Mouse (Mus musculus) kidney, embryonic 16.5 days (tissue): ENCODE measurements around the gene Ramac. TPM values are rescaled to one million over a fixed set of nuclear protein-coding genes. Genes with fewer than 3 reads are reported as not detected.
A peak's percentile ranks its signal among the peaks of the same experiment; 100 is the strongest.

Experiments used
- ATAC-seq: fragments of 200-750 bp; cut with Nextera tagmentation; 2 replicates; pipeline ENCODE4 v1.8.0; 2017; ENCODE audit warnings: moderate TSS enrichment; ENCODE audit not compliant: low FRiP score, low TSS enrichment
- H3K27ac ChIP-seq: fragments of 300-500 bp; sonication (generic); 2 replicates; pipeline ENCODE4 v1.5.1; 2014; ENCODE audit warnings: low read length
- H3K27me3 ChIP-seq: fragments of 300-500 bp; sonication (generic); 2 replicates; pipeline ENCODE4 v1.6.1; 2014; ENCODE audit warnings: low read length, control low read depth, mixed read lengths; ENCODE audit not compliant: insufficient read depth
- H3K36me3 ChIP-seq: fragments of 300-500 bp; sonication (generic); 2 replicates; pipeline ENCODE4 v1.6.1; 2014; ENCODE audit warnings: low read length, control low read depth, mixed read lengths; ENCODE audit not compliant: insufficient read depth
- H3K4me1 ChIP-seq: fragments of 300-500 bp; sonication (generic); 2 replicates; pipeline ENCODE4 v1.6.1; 2014; ENCODE audit warnings: low read length, control low read depth, mixed read lengths; ENCODE audit not compliant: insufficient read depth
- H3K4me2 ChIP-seq: fragments of 300-500 bp; sonication (generic); replicated peaks from 2 replicates; pipeline ENCODE4 v1.6.1; 2014; ENCODE audit warnings: low read depth, low read length
- H3K4me3 ChIP-seq: fragments of 300-500 bp; sonication (generic); 2 replicates; pipeline ENCODE4 v1.5.1; 2014; ENCODE audit warnings: mild to moderate bottlenecking, low read length
- H3K9ac ChIP-seq: fragments of 300-500 bp; sonication (generic); replicated peaks from 2 replicates; pipeline ENCODE4 v1.6.1; 2014; ENCODE audit warnings: low read length
- H3K9me3 ChIP-seq: fragments of 300-500 bp; sonication (generic); 2 replicates; pipeline ENCODE4 v1.6.1; 2016; ENCODE audit warnings: low read length, control low read depth
- WGBS: fragments of 180-500 bp; shearing (Covaris S2); extraction: QIAGEN DNeasy Blood & Tissue Kit; methylation state at CpG from one replicate; pipeline ENCODE4 v1.1.7; 2014; 5-methylcytosine and 5-hydroxymethylcytosine counted together
- polyA plus RNA-seq: library from polyadenylated mRNA; unstranded; fragments of >200 nt; fragmentation: Nextera tagmentation; extraction: Ambion mirVana; gene quantifications from 2 replicates; pipeline ENCODE4 v1.2.1, GENCODE M21; 2015

The Ramac gene
- 125 and 139 TPM in 2 replicates for polyA plus RNA-seq

GRCm38 (mm10) chr7:81762180-81763109 is at the start of gene Ramac:
Gene Ramac, plus strand, starts transcription at chr7:81762925.
- peak within 1 kb of the TSS; percentile 94 for H3K9ac ChIP-seq
- H3K4me1 ChIP-seq = peaks cover 15% of the 10 kb centered on the region
- no peaks in the 10 kb centered on the region for H3K9me3 ChIP-seq
- ATAC-seq = peak; percentile 99
- no peaks in the 10 kb centered on the region for H3K27me3 ChIP-seq
- H3K27ac ChIP-seq = peak within 1 kb of the TSS; percentile 83
- under 1% methylated on average over 56 of the region's 56 CpGs for WGBS
- peak within 1 kb of the TSS; percentile 91 for H3K4me3 ChIP-seq
- H3K4me2 ChIP-seq = peak within 1 kb of the TSS; percentile 89
- H3K36me3 ChIP-seq = no peaks in the 10 kb centered on the region

- 76% methylated on average over 1 of the region's 1 CpGs for whole genome bisulfite sequencing
- no peaks in the 10 kb centered on the region for H3K9me3 ChIP-seq
- H3K36me3 ChIP-seq = no peaks in the 10 kb centered on the region
- no peak overlapping the region for H3K9ac ChIP-seq
- no peak overlapping the region for H3K4me3 ChIP-seq
- H3K4me1 ChIP-seq = peaks cover 5% of the 10 kb centered on the region; the same call in 1 of the 2 replicates
- no peaks in the 10 kb centered on the region for H3K27me3 ChIP-seq
- H3K27ac ChIP-seq = no peak overlapping the region
- no peak for ATAC-seq
- no peak overlapping the region for H3K4me2 ChIP-seq
These were observed 44.1 kb upstream of the Ramac start for GRCm38 (mm10) chr7:81718657-81719056.

- H3K36me3 ChIP-seq = no peaks in the 10 kb centered on the region
- H3K4me3 ChIP-seq = no peak overlapping the region
- no peak overlapping the region for H3K4me2 ChIP-seq
- peaks cover 5% of the 10 kb centered on the region; the same call in 1 of the 2 replicates for H3K4me1 ChIP-seq
- no peak overlapping the region for H3K9ac ChIP-seq
- H3K27ac ChIP-seq = no peak overlapping the region
- no peaks in the 10 kb centered on the region for H3K9me3 ChIP-seq
- H3K27me3 ChIP-seq = no peaks in the 10 kb centered on the region
- ATAC-seq = no peak
- 86% methylated on average over 1 of the region's 1 CpGs for WGBS
These were observed 43.5 kb upstream of the Ramac start for GRCm38 (mm10) chr7:81719216-81719661.

- H3K27me3 ChIP-seq = no peaks in the 10 kb centered on the region
- 70% methylated on average over 5 of the region's 5 CpGs for WGBS
- H3K4me1 ChIP-seq = peaks cover 5% of the 10 kb centered on the region; the same call in 1 of the 2 replicates
- H3K9me3 ChIP-seq = no peaks in the 10 kb centered on the region
- no peaks in the 10 kb centered on the region for H3K36me3 ChIP-seq
- H3K9ac ChIP-seq = 0 out of 2 replicates have a peak overlapping the region, but pooled peaks have one; percentile 14
- H3K4me2 ChIP-seq = no peak overlapping the region
- no peak overlapping the region for H3K4me3 ChIP-seq
- no peak for ATAC-seq
- H3K27ac ChIP-seq = peak overlapping the region; percentile 19; the same call in 1 of the 2 replicates
These were observed 41.5 kb upstream of the Ramac start for GRCm38 (mm10) chr7:81721271-81721670.

GRCm38 (mm10) chr7:81723851-81724250 is 38.9 kb upstream of the Ramac start:
- Histone ChIP-seq H3K9me3 (no peaks in the 10 kb centered on the region), H3K4me2 (no peak overlapping the region), H3K27ac (no peak overlapping the region), H3K4me1 (peaks cover 10% of the 10 kb centered on the region; the same call in 1 of the 2 replicates), H3K36me3 (no peaks in the 10 kb centered on the region), H3K27me3 (no peaks in the 10 kb centered on the region), H3K9ac (no peak overlapping the region), H3K4me3 (no peak overlapping the region)
- 92% methylated on average over 10 of the region's 10 CpGs for WGBS
- ATAC-seq = no peak

GRCm38 (mm10) chr7:81725986-81726727 is 36.6 kb upstream of the Ramac start:
- no peaks in the 10 kb centered on the region for H3K9me3 ChIP-seq
- no peak overlapping the region for H3K4me2 ChIP-seq
- WGBS = 62% methylated on average over 18 of the region's 18 CpGs
- H3K27me3 ChIP-seq = no peaks in the 10 kb centered on the region
- ATAC-seq = no peak
- H3K4me3 ChIP-seq = no peak overlapping the region
- no peak overlapping the region for H3K27ac ChIP-seq
- peaks cover 6% of the 10 kb centered on the region; the same call in 1 of the 2 replicates for H3K4me1 ChIP-seq
- no peak overlapping the region for H3K9ac ChIP-seq
- no peaks in the 10 kb centered on the region for H3K36me3 ChIP-seq

GRCm38 (mm10) chr7:81726728-81727005 is 36.1 kb upstream of the Ramac start:
- no peaks in the 10 kb centered on the region for H3K27me3 ChIP-seq

GRCm38 (mm10) chr7:81727716-81728115 is 35.0 kb upstream of the Ramac start:
- H3K4me2 ChIP-seq = no peak overlapping the region
- 0 out of 2 replicates have a peak, but pooled peaks cover 4% of the 10 kb centered on the region for H3K4me1 ChIP-seq
- no peaks in the 10 kb centered on the region for H3K27me3 ChIP-seq
- 61% methylated on average over 9 of the region's 9 CpGs for WGBS
- no peaks in the 10 kb centered on the region for H3K36me3 ChIP-seq
- no peak for ATAC-seq
- no peak overlapping the region for H3K4me3 ChIP-seq
- H3K27ac ChIP-seq = no peak overlapping the region
- H3K9ac ChIP-seq = no peak overlapping the region
- no peaks in the 10 kb centered on the region for H3K9me3 ChIP-seq

More at GRCm38 (mm10) chr7:81726728-81727005, 36.1 kb upstream of the Ramac start:
- Histone ChIP-seq H3K36me3 (no peaks in the 10 kb centered on the region), H3K4me3 (no peak overlapping the region), H3K27ac (no peak overlapping the region), H3K9me3 (no peaks in the 10 kb centered on the region), H3K9ac (no peak overlapping the region), H3K4me1 (0 out of 2 replicates have a peak, but pooled peaks cover 4% of the 10 kb centered on the region), H3K4me2 (no peak overlapping the region)
- ATAC-seq = no peak
- WGBS = 24% methylated on average over 2 of the region's 2 CpGs

- no peak overlapping the region for H3K4me3 ChIP-seq
- no peaks in the 10 kb centered on the region for H3K36me3 ChIP-seq
- no peak overlapping the region for H3K9ac ChIP-seq
- no peak overlapping the region for H3K4me2 ChIP-seq
- H3K4me1 ChIP-seq = 0 out of 2 replicates have a peak, but pooled peaks cover 4% of the 10 kb centered on the region
- H3K27me3 ChIP-seq = no peaks in the 10 kb centered on the region
- H3K9me3 ChIP-seq = no peaks in the 10 kb centered on the region
- ATAC-seq = no peak
- H3K27ac ChIP-seq = no peak overlapping the region
- WGBS = 84% methylated on average over 9 of the region's 9 CpGs
These were observed 32.9 kb upstream of the Ramac start for GRCm38 (mm10) chr7:81729787-81730186.
